Mouse (Mus musculus) liver, embryonic 16.5 days (tissue): ENCODE results near the gene Abr. TPM values are rescaled to one million over a fixed set of nuclear protein-coding genes. Genes with fewer than 3 reads are reported as not detected.

Experiments
- ATAC-seq: fragments of 200-750 bp; cut with Nextera tagmentation; 2 replicates; pipeline ENCODE4 v1.8.0; 2017; ENCODE audit warnings: low read depth, mild to moderate bottlenecking, moderate number of reproducible peaks, moderate library complexity
- H3K27ac ChIP-seq: fragments of 300-500 bp; sonication (generic); 2 replicates; pipeline ENCODE4 v1.5.1; 2014; ENCODE audit warnings: mild to moderate bottlenecking, low read length
- H3K27me3 ChIP-seq: fragments of 300-500 bp; sonication (generic); 2 replicates; pipeline ENCODE4 v1.6.1; 2014; ENCODE audit warnings: low read depth, low read length, mixed read lengths; ENCODE audit not compliant: control insufficient read depth, insufficient read depth
- H3K36me3 ChIP-seq: fragments of 300-500 bp; sonication (generic); 2 replicates; pipeline ENCODE4 v1.6.1; 2014; ENCODE audit warnings: mild to moderate bottlenecking; ENCODE audit not compliant: control insufficient read depth, insufficient read depth
- H3K4me1 ChIP-seq: fragments of 300-500 bp; sonication (generic); 2 replicates; pipeline ENCODE4 v1.6.1; 2014; ENCODE audit warnings: low read depth, low read length, mixed read lengths; ENCODE audit not compliant: control insufficient read depth
- H3K4me2 ChIP-seq: fragments of 300-500 bp; sonication (generic); 2 replicates; pipeline ENCODE4 v1.6.1; 2014; ENCODE audit warnings: low read depth, low read length, mixed read lengths
- H3K4me3 ChIP-seq: fragments of 300-500 bp; sonication (generic); 2 replicates; pipeline ENCODE4 v1.5.1; 2014; ENCODE audit warnings: low read depth, mild to moderate bottlenecking, low read length
- H3K9ac ChIP-seq: fragments of 300-500 bp; sonication (generic); 2 replicates; pipeline ENCODE4 v1.6.1; 2014; ENCODE audit warnings: low read depth, low read length
- H3K9me3 ChIP-seq: fragments of 300-500 bp; sonication (generic); replicated peaks from 2 replicates; pipeline ENCODE4 v1.6.1; 2016; ENCODE audit warnings: low read length; ENCODE audit not compliant: control insufficient read depth
- WGBS: fragments of 180-500 bp; shearing (Covaris S2); extraction: QIAGEN DNeasy Blood & Tissue Kit; methylation state at CpG from one replicate; pipeline ENCODE4 v1.1.7; 2014; ENCODE audit not compliant: insufficient replicate concordance; 5-methylcytosine and 5-hydroxymethylcytosine counted together
- polyA plus RNA-seq: library from polyadenylated mRNA; unstranded; fragments of >200 nt; fragmentation: Nextera tagmentation; extraction: Ambion mirVana; gene quantifications from 2 replicates; pipeline ENCODE4 v1.2.1, GENCODE M21; 2015

The Abr gene
- polyA plus RNA-seq, 1 experiment from 2014 or later = 3.7 TPM

- Histone ChIP-seq H3K27ac (no peak overlapping the region), H3K4me3 (no peak overlapping the region), H3K27me3 (no peaks in the 10 kb centered on the region), H3K9me3 (no peaks in the 10 kb centered on the region), H3K36me3 (no peaks in the 10 kb centered on the region), H3K9ac (no peak overlapping the region), H3K4me1 (no peaks in the 10 kb centered on the region), H3K4me2 (no peak overlapping the region)
- WGBS = 35% methylated on average over 3 of the region's 3 CpGs
- no peak for ATAC-seq
Measured at GRCm38 (mm10) chr11:76562584-76562983, 59.5 kb downstream of the Abr start.

DNA sequence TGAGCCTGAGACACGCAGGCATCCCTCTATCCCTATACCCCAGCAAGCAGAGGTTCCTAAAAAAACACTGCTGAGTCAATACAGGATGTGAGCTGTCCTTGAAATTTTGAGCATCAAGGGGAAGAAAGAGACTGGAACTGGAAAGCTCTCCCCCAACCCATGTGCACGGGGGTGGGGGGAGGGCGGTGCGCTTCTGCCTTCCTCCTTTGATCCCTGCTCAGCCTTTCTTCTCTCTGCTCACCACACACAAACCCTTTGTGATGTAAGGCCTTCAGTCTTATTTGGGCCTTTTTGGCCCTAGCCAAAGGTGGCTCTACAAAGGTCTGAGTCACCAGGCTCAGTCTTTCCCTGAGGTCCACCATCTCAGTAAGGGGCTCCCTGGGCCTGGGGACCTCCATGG lies 59.9 kb downstream of the Abr start:
- Histone ChIP-seq H3K4me3 (no peak overlapping the region), H3K27ac (no peak overlapping the region), H3K27me3 (no peaks in the 10 kb centered on the region), H3K4me1 (no peaks in the 10 kb centered on the region), H3K36me3 (no peaks in the 10 kb centered on the region), H3K4me2 (no peak overlapping the region), H3K9me3 (no peaks in the 10 kb centered on the region), H3K9ac (no peak overlapping the region)
- 48% methylated on average over 4 of the region's 4 CpGs for WGBS
- ATAC-seq = no peak

DNA sequence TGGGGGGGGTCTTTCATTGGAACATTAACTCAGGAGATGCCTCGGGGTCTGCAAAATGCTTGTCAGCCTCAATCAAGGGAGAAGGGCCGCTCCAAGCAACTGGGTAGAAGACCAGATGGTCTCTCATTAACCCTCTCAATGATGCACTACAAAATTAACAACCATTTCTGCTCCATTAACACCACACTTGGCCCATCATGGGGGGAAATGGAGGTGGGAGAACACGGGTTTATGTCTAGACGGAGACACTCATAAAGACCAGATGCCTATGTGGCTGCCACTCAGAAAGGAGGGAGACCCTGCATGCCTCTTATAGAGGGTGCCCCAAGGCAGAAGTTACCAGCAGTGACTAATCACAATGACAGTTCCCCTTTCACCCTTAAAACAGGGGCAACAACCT lies 64.3 kb downstream of the Abr start:
- no peak overlapping the region for H3K4me3 ChIP-seq
- H3K27me3 ChIP-seq = no peaks in the 10 kb centered on the region
- H3K4me1 ChIP-seq = no peaks in the 10 kb centered on the region
- H3K27ac ChIP-seq = no peak overlapping the region
- 50% methylated on average over 4 of the region's 4 CpGs for WGBS
- no peak overlapping the region for H3K9ac ChIP-seq
- H3K4me2 ChIP-seq = no peak overlapping the region
- no peaks in the 10 kb centered on the region for H3K36me3 ChIP-seq
- ATAC-seq = no peak
- no peaks in the 10 kb centered on the region for H3K9me3 ChIP-seq

DNA sequence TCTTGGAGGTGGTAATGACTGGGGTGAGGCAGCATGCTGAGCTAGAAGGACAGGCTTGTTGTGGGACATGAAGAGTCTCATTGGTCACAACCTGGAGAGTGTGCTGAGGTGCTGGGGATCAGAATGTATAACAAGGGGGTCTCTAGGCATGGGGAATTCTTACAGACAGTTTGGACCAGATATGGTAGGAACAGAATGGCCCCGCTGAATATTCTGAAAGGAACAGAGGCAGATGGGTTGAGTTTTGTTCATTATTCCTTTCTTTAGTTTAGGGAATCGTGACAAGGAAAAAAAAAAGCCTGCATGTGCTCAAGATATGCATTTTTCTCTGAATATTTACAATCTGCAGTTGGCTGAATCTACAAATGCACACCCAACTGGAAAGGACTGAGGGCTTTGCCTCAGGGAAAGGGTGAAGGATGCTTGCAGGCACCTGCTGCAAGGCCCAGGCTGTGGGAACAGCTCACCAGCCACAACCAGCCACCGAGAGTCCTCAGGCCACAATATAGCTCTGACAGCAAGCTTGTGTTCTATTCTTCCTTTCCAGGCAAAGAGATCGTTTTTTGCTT lies 73.9 kb downstream of the Abr start:
- H3K36me3 ChIP-seq = no peaks in the 10 kb centered on the region
- WGBS = 54% methylated on average over 4 of the region's 4 CpGs
- H3K27ac ChIP-seq = no peak overlapping the region
- H3K9ac ChIP-seq = no peak overlapping the region
- H3K4me2 ChIP-seq = no peak overlapping the region
- ATAC-seq = no peak
- H3K4me1 ChIP-seq = no peaks in the 10 kb centered on the region
- H3K27me3 ChIP-seq = no peaks in the 10 kb centered on the region
- no peak overlapping the region for H3K4me3 ChIP-seq
- no peaks in the 10 kb centered on the region for H3K9me3 ChIP-seq

GRCm38 (mm10) chr11:76547420-76547819 lies 74.7 kb downstream of the Abr start:
- Histone ChIP-seq H3K27ac (no peak overlapping the region), H3K9ac (no peak overlapping the region), H3K4me1 (no peaks in the 10 kb centered on the region), H3K36me3 (no peaks in the 10 kb centered on the region), H3K4me2 (no peak overlapping the region), H3K9me3 (no peaks in the 10 kb centered on the region), H3K27me3 (no peaks in the 10 kb centered on the region), H3K4me3 (no peak overlapping the region)
- WGBS = 60% methylated on average over 5 of the region's 5 CpGs
- ATAC-seq = no peak

GRCm38 (mm10) chr11:76546431-76546830 lies 75.7 kb downstream of the Abr start:
- WGBS = 62% methylated on average over 4 of the region's 4 CpGs
- Histone ChIP-seq H3K4me3 (no peak overlapping the region), H3K27ac (no peak overlapping the region), H3K9me3 (no peaks in the 10 kb centered on the region), H3K27me3 (no peaks in the 10 kb centered on the region), H3K9ac (no peak overlapping the region), H3K36me3 (no peaks in the 10 kb centered on the region), H3K4me2 (no peak overlapping the region), H3K4me1 (no peaks in the 10 kb centered on the region)
- no peak for ATAC-seq

DNA sequence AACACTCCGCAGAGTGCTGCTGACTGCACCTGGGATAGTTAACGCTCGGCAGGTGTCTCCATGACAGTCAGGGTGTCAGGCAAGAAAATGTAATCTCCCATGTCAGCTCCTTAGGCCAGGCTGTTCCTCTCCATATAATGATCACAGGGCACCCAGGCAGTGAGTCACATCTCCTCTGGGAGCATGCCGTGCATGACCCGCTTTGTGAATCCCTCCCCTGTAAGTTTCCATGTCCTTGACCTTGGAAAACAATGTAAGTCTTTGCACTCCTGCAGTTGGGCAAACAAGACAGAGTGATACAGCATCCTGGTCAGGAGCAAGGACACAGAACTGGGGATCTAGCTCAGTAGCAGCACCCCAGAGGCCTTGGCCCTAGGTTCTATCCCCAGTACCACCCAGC lies 78.8 kb downstream of the Abr start:
- WGBS = 73% methylated on average over 5 of the region's 5 CpGs
- no peak for ATAC-seq
- Histone ChIP-seq H3K4me2 (no peak overlapping the region), H3K4me1 (no peaks in the 10 kb centered on the region), H3K27ac (no peak overlapping the region), H3K4me3 (no peak overlapping the region), H3K9me3 (no peaks in the 10 kb centered on the region), H3K9ac (no peak overlapping the region), H3K27me3 (no peaks in the 10 kb centered on the region), H3K36me3 (no peaks in the 10 kb centered on the region)

DNA sequence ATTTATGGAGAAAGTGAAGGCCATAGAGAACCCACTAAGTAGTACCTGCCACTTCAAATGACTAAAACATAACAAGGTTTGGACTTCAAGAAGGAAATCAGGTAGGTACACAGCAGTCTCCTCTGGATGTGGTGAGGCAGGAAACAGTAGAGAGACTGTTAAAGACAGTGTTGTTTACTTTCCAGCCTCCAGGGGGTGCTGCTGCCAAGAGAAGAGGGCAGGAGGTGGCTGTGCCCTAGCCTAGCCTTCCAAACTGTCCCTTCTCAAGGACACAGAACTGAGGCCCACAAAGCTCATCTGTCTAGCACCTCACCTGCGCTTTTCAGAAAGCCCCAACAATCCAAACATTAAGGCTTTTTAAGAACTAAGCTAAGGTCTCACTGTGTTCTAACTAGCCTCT lies 81.1 kb downstream of the Abr start:
- H3K27me3 ChIP-seq = no peaks in the 10 kb centered on the region
- ATAC-seq = no peak
- 17% methylated on average over 1 of the region's 1 CpGs for WGBS

DNA sequence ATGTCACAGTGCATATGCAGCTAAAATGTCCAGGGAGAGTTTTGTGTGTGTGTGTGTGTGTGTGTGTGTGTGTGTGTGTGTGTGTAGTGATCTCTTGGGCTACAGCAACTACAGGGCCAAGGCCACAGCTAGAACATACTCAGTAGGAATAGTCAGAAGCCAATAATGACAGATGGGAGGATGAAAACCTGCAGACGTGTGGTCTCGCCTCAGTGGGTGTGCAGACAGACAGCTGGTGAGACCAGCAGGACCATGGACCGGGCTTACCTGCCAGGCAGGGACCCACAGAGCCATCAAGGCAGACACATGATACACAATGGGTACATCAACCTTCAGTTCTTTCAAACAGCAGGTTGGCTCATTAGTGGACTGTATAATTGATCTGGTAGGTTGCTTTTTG lies 84.7 kb downstream of the Abr start:
- WGBS = 61% methylated on average over 3 of the region's 3 CpGs
- no peak overlapping the region for H3K4me3 ChIP-seq
- no peaks in the 10 kb centered on the region for H3K36me3 ChIP-seq
- H3K9me3 ChIP-seq = no peaks in the 10 kb centered on the region
- no peaks in the 10 kb centered on the region for H3K4me1 ChIP-seq
- H3K27me3 ChIP-seq = no peaks in the 10 kb centered on the region
- no peak overlapping the region for H3K27ac ChIP-seq
- no peak overlapping the region for H3K4me2 ChIP-seq
- H3K9ac ChIP-seq = no peak overlapping the region
- ATAC-seq = no peak

More for the DNA sequence above, 81.1 kb downstream of the Abr start:
- Histone ChIP-seq H3K4me2 (no peak overlapping the region), H3K9ac (no peak overlapping the region), H3K4me1 (no peaks in the 10 kb centered on the region), H3K36me3 (no peaks in the 10 kb centered on the region), H3K4me3 (no peak overlapping the region), H3K27ac (no peak overlapping the region), H3K9me3 (no peaks in the 10 kb centered on the region)
